Mouse (Mus musculus): Measurements from ENCODE around the gene Car8.
"Not testable (repeated sequence)": the region's sequence is repeated elsewhere in the genome, so short reads cannot be mapped to it uniquely, and the experiment has no call there.

Car8 gene

DNA sequence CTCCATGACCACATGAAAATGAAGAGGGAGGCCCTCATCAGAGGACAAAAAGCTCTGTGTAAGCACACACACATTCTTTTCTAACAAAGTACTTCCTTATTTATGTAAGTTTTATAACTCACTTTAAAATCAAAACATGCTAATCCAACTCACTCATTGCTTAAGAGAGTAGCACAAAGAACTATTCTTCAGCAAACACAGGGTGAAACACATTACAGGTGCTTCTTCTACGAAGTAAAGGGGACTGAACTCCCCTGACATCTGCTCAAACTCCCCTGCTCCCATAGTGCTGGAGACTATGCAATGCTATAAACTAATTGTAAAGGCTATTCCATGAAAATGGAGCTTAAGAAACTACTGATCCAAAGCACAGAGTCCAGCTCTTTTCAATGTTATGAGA is 35.5 kb downstream of the Car8 start:
- no peak for DNase-seq (ENCODE audit: low spot score)

GRCm38 (mm10) chr4:8201631-8202030 is 37.2 kb downstream of the Car8 start:
- no peak for DNase-seq (ENCODE audit: low spot score)

- no peak for DNase-seq (ENCODE audit: low spot score)
These were observed 38.8 kb downstream of the Car8 start for GRCm38 (mm10) chr4:8200081-8200480.

DNA sequence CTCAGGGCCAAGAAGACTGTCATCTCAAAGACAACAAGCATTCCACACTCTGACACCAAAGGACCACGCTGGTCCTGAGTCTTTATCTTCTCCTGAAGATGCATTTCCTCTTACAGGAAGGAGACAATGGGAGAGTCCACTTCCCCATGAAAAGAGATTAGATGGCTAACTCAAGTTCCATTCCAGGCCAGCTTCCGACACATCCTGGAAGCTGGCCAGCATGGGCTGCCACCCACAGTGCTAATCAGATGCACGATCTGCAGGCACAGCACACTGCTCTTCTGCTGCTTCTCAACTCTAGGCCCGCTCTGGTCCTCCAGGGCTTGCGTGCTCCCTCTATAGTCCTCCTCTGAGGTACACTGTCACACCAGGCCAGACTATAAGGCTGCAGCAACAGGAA is 40.8 kb downstream of the Car8 start:
- no peak for DNase-seq (ENCODE audit: low spot score)

DNA sequence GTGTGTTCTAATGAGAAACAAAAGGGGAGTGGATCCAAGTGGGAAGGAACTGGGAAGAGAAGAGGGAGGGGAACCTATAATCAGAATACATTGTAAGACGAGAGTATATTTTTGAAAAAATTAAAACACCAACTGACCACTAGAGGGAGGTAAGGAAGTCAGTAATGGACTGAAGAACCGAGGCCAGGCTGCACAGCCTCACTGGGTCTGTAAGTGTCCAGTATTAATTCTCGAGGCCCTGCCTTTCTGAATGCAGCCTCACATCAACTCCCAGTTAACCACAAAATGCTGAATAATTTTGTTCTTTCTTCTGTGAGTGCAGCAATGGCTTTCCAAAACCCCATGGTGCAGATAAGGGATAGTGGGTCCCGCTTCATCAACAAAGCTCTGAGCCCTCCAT is 48.4 kb downstream of the Car8 start:
- DNase-seq (ENCODE audit: low spot score): no peak

DNA sequence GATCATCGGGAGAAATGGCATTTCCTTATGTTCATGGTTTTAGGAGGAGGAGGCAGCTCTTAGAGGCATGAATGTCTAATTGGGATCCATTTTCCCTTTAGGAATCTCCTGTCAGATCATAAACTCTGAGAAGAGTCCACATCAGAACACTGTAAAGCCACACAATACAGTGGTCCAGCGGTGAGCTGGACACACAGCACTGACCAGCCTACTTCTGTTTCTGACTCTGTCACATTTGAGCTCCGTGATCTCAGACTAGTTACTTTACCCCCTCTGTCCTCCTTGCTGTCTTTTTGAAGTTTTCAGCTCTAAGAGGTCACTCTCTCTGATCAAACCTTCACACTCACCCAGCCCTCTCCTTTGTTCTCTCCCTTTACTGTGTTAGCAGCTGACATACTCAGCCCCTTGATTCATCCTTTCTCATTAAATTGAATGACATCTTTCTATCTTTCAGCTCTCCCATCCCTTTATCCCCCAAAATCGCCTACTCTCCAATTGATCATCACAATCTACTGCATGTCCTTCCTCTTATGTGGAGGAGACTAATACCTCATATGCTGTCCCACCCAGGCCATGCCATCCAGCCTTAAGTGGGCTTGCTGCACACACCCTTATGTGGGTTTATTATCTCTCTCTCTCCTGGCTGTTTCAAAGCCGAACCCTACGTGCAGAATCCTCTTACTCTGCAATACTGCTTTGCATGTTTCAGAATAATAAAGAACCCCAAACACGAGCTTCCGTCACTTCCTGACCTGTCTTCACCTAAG is 51.7 kb downstream of the Car8 start:
- no peak for DNase-seq (ENCODE audit: low spot score)

DNA sequence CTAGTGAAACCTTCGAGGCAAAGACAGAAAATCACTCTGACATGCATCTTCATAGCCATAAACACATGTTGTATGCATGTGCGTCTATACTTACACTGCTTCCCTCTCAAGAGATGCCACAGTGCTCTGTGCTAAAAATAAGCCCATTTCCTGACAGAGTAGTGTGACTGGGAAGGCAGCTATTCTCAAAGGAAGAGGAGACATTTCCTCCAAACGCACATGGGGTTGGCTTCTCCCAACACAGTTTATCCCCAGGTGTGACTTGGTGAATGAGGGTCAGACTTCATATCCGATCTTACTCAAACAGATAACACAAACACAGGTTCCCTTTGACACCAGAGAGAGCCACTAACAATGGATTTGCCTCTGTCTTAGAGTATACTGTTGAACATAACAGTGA is 58.3 kb downstream of the Car8 start:
- no peak for DNase-seq (ENCODE audit: low spot score)

GRCm38 (mm10) chr4:8154589-8155198 is 84.1 kb downstream of the Car8 start:
- no peak for DNase-seq (ENCODE audit: low spot score)

GRCm38 (mm10) chr4:8153926-8154325 is 84.9 kb downstream of the Car8 start:
- not testable (repeated sequence) for DNase-seq (ENCODE audit: low spot score)

DNA sequence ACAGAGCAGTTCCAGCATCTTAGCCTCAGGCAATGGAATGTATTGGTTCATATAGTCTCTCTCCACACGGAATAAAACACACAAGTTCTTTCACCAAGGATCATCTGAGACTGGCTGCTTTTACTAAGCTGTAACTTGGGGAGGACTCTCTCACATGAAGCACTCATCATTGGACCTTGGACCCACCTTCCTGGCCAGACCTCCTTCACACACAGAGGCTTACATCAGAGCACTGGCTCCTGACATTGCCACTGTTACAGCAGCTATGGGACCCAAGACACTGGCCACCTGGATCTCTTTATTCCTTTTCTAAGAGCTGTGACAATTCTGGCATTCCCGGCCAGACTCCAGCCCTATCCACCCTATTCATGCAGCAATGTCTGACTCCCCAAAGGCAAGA is 101.4 kb downstream of the Car8 start:
- DNase-seq (ENCODE audit: low spot score): no peak

DNA sequence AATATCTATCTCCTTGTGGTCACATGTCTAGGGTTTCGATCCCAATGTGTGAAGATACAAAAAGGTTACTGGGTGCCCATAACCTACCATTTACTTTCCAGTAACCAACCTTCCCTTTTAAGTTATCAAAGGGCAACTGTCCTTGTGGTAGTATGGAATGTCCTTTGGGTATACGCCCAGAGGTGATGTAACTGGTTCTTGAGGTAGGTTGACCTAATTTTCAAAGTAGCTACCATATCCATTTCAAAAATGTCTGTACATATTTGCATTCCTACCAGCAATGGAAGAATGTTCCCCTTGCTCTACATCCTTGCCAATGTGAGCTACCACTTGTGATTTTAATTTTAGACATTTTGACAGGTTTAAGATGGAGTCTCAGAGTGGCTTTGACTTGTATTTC is 106.8 kb downstream of the Car8 start:
- no peak for DNase-seq (ENCODE audit: low spot score)

DNA sequence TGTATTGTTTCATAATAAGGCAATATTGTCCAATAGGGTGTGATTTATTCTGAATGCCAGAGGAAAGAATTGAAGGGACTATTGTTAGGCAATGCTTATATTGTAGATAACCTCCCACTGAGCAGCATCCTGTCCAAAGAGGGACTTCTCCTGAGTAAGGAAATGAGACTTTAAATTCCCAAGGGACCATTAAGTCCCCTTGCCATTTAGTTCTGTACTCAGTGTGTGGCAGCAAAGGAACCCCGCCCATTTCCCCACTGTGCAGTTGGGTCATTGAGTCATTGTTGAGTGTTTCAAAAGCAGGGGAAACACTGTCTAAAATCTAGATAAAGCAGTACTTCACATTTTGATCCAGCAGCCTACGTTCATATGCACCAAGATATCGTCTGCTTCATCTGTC is 125.3 kb downstream of the Car8 start:
- DNase-seq (ENCODE audit: low spot score): no peak

DNA sequence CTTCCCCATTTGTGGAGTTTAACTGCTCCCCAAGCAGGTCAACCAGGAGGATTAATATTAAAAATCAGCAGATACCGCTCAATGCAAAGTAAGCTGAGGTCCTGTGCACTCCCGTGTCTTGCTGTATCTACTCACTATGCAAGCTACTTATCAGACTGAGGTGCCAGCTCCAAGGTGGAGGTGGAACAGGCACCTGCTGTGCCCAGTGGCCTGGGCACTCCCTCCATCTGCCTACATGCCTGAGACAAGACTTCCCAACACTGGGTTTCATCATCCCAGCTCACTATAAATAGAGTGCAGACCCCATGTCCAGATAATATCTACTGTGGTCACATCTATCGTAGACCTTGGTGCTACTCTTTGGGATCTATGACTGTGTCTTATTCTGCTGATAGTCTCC is 127.0 kb downstream of the Car8 start:
- DNase-seq (ENCODE audit: low spot score): no peak

DNA sequence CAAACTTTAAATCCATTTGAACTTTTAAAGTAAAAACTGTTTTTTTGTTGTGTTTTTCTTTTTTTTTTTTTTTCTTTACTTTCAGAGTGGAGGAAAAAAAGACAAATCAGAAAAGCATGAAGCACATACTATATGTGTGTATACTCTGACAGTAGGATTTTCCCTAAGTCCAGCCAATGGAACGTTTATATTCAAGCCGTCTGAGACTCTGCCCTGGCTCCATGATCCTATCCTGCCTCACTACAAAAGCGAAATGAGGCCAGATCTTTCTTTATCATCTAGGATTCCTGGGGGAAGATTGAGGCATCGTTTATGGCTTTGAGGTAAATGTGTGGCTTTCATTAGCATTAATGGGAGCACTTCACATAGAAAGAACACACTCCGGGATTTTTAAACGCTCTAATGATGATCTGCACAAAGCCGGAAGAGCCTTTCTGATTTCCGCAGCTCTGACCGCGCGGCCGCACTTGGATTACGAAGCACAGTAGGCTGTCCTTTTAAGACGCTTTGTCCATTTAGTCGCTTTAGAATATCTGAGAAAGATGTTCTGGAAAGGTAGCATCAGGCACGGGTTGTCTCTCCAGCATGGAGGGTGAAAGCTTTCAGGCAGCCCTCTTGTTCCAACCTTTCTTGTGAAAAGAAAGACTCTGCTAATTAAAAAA is 128.8 kb downstream of the Car8 start:
- DNase-seq (ENCODE audit: low spot score): no peak

- DNase-seq (ENCODE audit: low spot score): no peak
These were observed 137.4 kb downstream of the Car8 start for GRCm38 (mm10) chr4:8101466-8101865.

GRCm38 (mm10) chr4:8098084-8098483 is 140.8 kb downstream of the Car8 start:
- DNase-seq (ENCODE audit: low spot score): no peak

GRCm38 (mm10) chr4:8097683-8098082 is 141.2 kb downstream of the Car8 start:
- DNase-seq (ENCODE audit: low spot score): no peak

DNA sequence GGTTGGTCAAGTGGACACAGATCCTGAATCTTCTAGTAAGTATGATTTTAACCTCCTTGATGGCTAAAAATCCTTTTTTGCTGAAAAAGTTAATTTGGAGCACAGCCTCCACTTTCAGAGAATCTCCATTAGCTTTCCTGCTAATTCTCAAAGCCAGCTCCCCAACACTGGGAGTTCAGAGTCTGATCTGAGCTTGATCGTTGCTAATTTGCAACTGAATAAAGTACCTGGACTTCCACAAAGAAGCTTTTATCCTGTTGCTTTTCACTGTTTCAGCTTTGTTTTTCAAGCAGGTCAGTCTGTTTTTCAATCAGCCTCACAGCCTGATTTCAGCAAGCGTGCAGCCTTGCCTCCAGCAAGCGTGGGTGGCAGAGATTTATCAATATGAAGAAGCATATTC is 145.3 kb downstream of the Car8 start:
- not testable (repeated sequence) for DNase-seq (ENCODE audit: low spot score)

Measured in urinary bladder, postnatal 14 days (tissue).